Mouse (Mus musculus): ENCODE data around the gene Smc1b. TPM values are rescaled to one million over a fixed set of nuclear protein-coding genes. Genes with fewer than 3 reads are reported as not detected.

The Smc1b gene
- 0.05 and 0.23 TPM in 2 replicates for polyA plus RNA-seq (2012; rRNA removed)

- peak within 1 kb of the TSS; percentile 53 for H3K4me3 ChIP-seq (replicated peaks; ENCODE audit: insufficient read depth, low read depth, low read length)
- TF ChIP-seq POLR2A (IDR thresholded peaks at IDR 0.05; ENCODE audit: borderline replicate concordance, insufficient read depth, low read length) = no peak
- no peak for TF ChIP-seq CTCF (IDR thresholded peaks at IDR 0.05; ENCODE audit: borderline replicate concordance, insufficient read depth, low read depth, low read length)
- peak; percentile 64 to 65 for DNase-seq
- WGBS = 29% methylated on average over 58 of the region's 58 CpGs
- H3K27me3 ChIP-seq (ENCODE audit: control insufficient read depth, insufficient read depth, low read length) = no peaks in the 10 kb centered on the region
- peaks cover 3% of the 10 kb centered on the region; the same call in 1 of the 2 replicates for H3K4me1 ChIP-seq (ENCODE audit: control insufficient read depth, insufficient read depth, low read length)
- H3K27ac ChIP-seq (ENCODE audit: insufficient read depth, low read length) = no peak within 1 kb of the TSS
Measured at GRCm38 (mm10) chr15:85131275-85132192, at the start of gene Smc1b, which contains the start of gene Ribc2. Gene Smc1b, minus strand, starts transcription at chr15:85131964. Gene Ribc2, plus strand, starts transcription at chr15:85132078.

GRCm38 (mm10) chr15:85180368-85180767 lies 48.6 kb upstream of the Smc1b start:
- no peak overlapping the region for H3K27ac ChIP-seq (ENCODE audit: insufficient read depth, low read length)
- H3K4me1 ChIP-seq (ENCODE audit: control insufficient read depth, insufficient read depth, low read length) = no peaks in the 10 kb centered on the region
- DNase-seq = no peak
- peaks cover 1% of the 10 kb centered on the region; the same call in 1 of the 2 replicates for H3K27me3 ChIP-seq (ENCODE audit: control insufficient read depth, insufficient read depth, low read length)
- TF ChIP-seq CTCF (IDR thresholded peaks at IDR 0.05; ENCODE audit: borderline replicate concordance, insufficient read depth, low read depth, low read length) (no peak), POLR2A (IDR thresholded peaks at IDR 0.05; ENCODE audit: borderline replicate concordance, insufficient read depth, low read length) (no peak)
- H3K4me3 ChIP-seq (replicated peaks; ENCODE audit: insufficient read depth, low read depth, low read length) = no peak overlapping the region

- 19% methylated on average over 7 of the region's 7 CpGs for WGBS
- H3K27ac ChIP-seq (ENCODE audit: insufficient read depth, low read length) = no peak overlapping the region
- no peak overlapping the region for H3K4me3 ChIP-seq (replicated peaks; ENCODE audit: insufficient read depth, low read depth, low read length)
- H3K4me1 ChIP-seq (ENCODE audit: control insufficient read depth, insufficient read depth, low read length) = no peaks in the 10 kb centered on the region
- no peak for DNase-seq
- no peak for TF ChIP-seq POLR2A (IDR thresholded peaks at IDR 0.05; ENCODE audit: borderline replicate concordance, insufficient read depth, low read length)
- peaks cover 1% of the 10 kb centered on the region; the same call in 1 of the 2 replicates for H3K27me3 ChIP-seq (ENCODE audit: control insufficient read depth, insufficient read depth, low read length)
Measured at GRCm38 (mm10) chr15:85179528-85180180, 47.9 kb upstream of the Smc1b start.

- no peak overlapping the region for H3K27ac ChIP-seq (ENCODE audit: insufficient read depth, low read length)
- no peak for TF ChIP-seq CTCF (IDR thresholded peaks at IDR 0.05; ENCODE audit: borderline replicate concordance, insufficient read depth, low read depth, low read length)
- peaks cover 1% of the 10 kb centered on the region; the same call in 1 of the 2 replicates for H3K27me3 ChIP-seq (ENCODE audit: control insufficient read depth, insufficient read depth, low read length)
- no peak for DNase-seq
- no peaks in the 10 kb centered on the region for H3K4me1 ChIP-seq (ENCODE audit: control insufficient read depth, insufficient read depth, low read length)
- H3K4me3 ChIP-seq (replicated peaks; ENCODE audit: insufficient read depth, low read depth, low read length) = no peak overlapping the region
- 65% methylated on average over 6 of the region's 6 CpGs for WGBS
Measured at GRCm38 (mm10) chr15:85178172-85178571, 46.4 kb upstream of the Smc1b start.

- peak in 1 of 2 experiments; percentile 52 for DNase-seq
- Histone ChIP-seq H3K27me3 (ENCODE audit: control insufficient read depth, insufficient read depth, low read length) (peaks cover 1% of the 10 kb centered on the region; the same call in 1 of the 2 replicates), H3K4me1 (ENCODE audit: control insufficient read depth, insufficient read depth, low read length) (no peaks in the 10 kb centered on the region), H3K4me3 (replicated peaks; ENCODE audit: insufficient read depth, low read depth, low read length) (no peak overlapping the region), H3K27ac (ENCODE audit: insufficient read depth, low read length) (no peak overlapping the region)
- 81% methylated on average over 8 of the region's 8 CpGs for WGBS
- TF ChIP-seq POLR2A (IDR thresholded peaks at IDR 0.05; ENCODE audit: borderline replicate concordance, insufficient read depth, low read length) = no peak
- no peak for TF ChIP-seq CTCF (IDR thresholded peaks at IDR 0.05; ENCODE audit: borderline replicate concordance, insufficient read depth, low read depth, low read length)
Measured at GRCm38 (mm10) chr15:85177576-85177975, 45.8 kb upstream of the Smc1b start.

GRCm38 (mm10) chr15:85174060-85174459 lies 42.3 kb upstream of the Smc1b start:
- Histone ChIP-seq H3K27ac (ENCODE audit: insufficient read depth, low read length) (no peak overlapping the region), H3K4me1 (ENCODE audit: control insufficient read depth, insufficient read depth, low read length) (no peaks in the 10 kb centered on the region), H3K27me3 (ENCODE audit: control insufficient read depth, insufficient read depth, low read length) (peaks cover under 1% of the 10 kb centered on the region; the same call in 1 of the 2 replicates), H3K4me3 (replicated peaks; ENCODE audit: insufficient read depth, low read depth, low read length) (no peak overlapping the region)
- no peak for TF ChIP-seq CTCF (IDR thresholded peaks at IDR 0.05; ENCODE audit: borderline replicate concordance, insufficient read depth, low read depth, low read length)
- TF ChIP-seq POLR2A (IDR thresholded peaks at IDR 0.05; ENCODE audit: borderline replicate concordance, insufficient read depth, low read length) = no peak
- WGBS = 65% methylated on average over 10 of the region's 10 CpGs
- no peak for DNase-seq

GRCm38 (mm10) chr15:85173425-85173824 lies 41.7 kb upstream of the Smc1b start:
- no peaks in the 10 kb centered on the region for H3K27me3 ChIP-seq (ENCODE audit: control insufficient read depth, insufficient read depth, low read length)
- no peaks in the 10 kb centered on the region for H3K4me1 ChIP-seq (ENCODE audit: control insufficient read depth, insufficient read depth, low read length)
- no peak overlapping the region for H3K27ac ChIP-seq (ENCODE audit: insufficient read depth, low read length)
- 88% methylated on average over 8 of the region's 8 CpGs for WGBS
- no peak for DNase-seq
- H3K4me3 ChIP-seq (replicated peaks; ENCODE audit: insufficient read depth, low read depth, low read length) = no peak overlapping the region
- TF ChIP-seq CTCF (IDR thresholded peaks at IDR 0.05; ENCODE audit: borderline replicate concordance, insufficient read depth, low read depth, low read length) = no peak
- no peak for TF ChIP-seq POLR2A (IDR thresholded peaks at IDR 0.05; ENCODE audit: borderline replicate concordance, insufficient read depth, low read length)
